Mouse (Mus musculus) ES-E14 (cell line): ENCODE measurements around the gene Mmd2.

Source experiments
- CHD2 ChIP-seq: IDR thresholded peaks from 2 replicates; pipeline ENCODE4 v1.6.1; 2014; ENCODE audit warnings: mild to moderate bottlenecking, low read depth, low read length, inconsistent platforms
- HCFC1 ChIP-seq: IDR thresholded peaks from 2 replicates; pipeline ENCODE4 v1.6.1; 2012; ENCODE audit warnings: low read length, inconsistent platforms, borderline replicate concordance; ENCODE audit not compliant: insufficient read depth
- MAFK ChIP-seq: IDR thresholded peaks from 2 replicates; pipeline ENCODE4 v1.6.1; 2014; ENCODE audit warnings: mild to moderate bottlenecking, low read depth, low read length, inconsistent platforms; ENCODE audit not compliant: insufficient read depth
- ZC3H11A ChIP-seq: IDR thresholded peaks from 2 replicates; pipeline ENCODE4 v1.6.1; 2012; ENCODE audit warnings: low read depth, mild to moderate bottlenecking, inconsistent platforms, low read length, borderline replicate concordance

DNA sequence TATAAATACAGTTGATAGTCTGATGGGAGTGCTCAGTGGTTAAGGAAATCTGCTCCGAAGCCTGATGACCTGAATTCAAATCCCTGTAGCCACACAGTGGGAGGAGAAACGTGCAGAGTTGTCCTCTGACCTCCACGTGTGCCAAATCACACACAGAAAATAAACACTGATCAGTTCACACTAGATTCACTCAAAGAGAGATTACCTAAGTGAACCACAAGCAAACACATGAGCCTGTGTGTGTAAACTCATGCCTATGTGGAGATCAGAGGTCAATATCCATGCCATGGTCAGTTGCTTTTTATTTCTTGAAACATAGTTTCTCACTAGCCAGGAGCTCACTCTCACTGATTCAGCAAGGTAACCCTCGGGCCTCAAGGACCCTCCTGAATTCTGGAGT lies 88.2 kb downstream of the Mmd2 start:
- TF ChIP-seq MAFK (no peak), CHD2 (no peak), ZC3H11A (no peak), HCFC1 (no peak)
